Mouse (Mus musculus) layer of hippocampus, postnatal 25 days (tissue): Measurements from ENCODE around the gene Mertk. TPM values are rescaled to one million over a fixed set of nuclear protein-coding genes. Genes with fewer than 3 reads are reported as not detected.
A peak's percentile ranks its signal among the peaks of the same experiment; 100 is the strongest.

Experiments used
- DNase-seq, 2 experiments: peaks; one replicate each; pipeline ENCODE4 v3.0.0; 2022; ENCODE audit warnings: mixed read lengths in 2 of 2, low spot score in 1 of 2; ENCODE audit errors: extremely low spot score in 1 of 2
- total RNA-seq, 2 experiments: library from RNA; stranded (reverse); gene quantifications; 2 replicates each; pipeline ENCODE4 v1.2.3; 2021

The Mertk gene
- total RNA-seq, 2 experiments from 2014 or later, result 24.1 to 33.5 TPM

GRCm38 (mm10) chr2:128719380-128719779 is 20.6 kb downstream of the Mertk start:
- no peak for DNase-seq

GRCm38 (mm10) chr2:128722106-128722710 is 23.5 kb downstream of the Mertk start:
- no peak for DNase-seq

- no peak for DNase-seq
These were observed 27.3 kb downstream of the Mertk start for GRCm38 (mm10) chr2:128726067-128726466.

GRCm38 (mm10) chr2:128726626-128727025 is 27.9 kb downstream of the Mertk start:
- DNase-seq, result no peak

GRCm38 (mm10) chr2:128727552-128727951 is 28.8 kb downstream of the Mertk start:
- no peak for DNase-seq

DNA sequence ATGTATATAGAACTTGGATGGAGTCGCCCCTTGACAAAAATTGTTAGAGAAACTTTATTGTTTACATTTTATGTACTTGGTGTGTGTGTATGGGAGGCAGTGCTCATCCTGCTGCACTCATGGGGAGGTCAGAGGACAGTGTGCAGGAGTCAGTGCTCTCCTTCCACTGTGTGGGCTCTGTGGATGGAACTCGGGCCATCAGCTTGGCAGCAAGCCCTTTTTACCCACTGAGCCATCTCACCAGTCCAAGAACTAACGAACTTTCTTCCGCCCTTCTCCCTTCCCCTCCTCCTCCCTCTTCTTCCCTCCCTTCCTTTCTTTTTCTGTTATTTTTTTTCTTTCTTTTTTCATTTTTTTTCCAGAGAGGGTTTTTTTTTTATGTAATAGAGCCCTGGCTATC is 29.3 kb downstream of the Mertk start:
- DNase-seq, result no peak

DNA sequence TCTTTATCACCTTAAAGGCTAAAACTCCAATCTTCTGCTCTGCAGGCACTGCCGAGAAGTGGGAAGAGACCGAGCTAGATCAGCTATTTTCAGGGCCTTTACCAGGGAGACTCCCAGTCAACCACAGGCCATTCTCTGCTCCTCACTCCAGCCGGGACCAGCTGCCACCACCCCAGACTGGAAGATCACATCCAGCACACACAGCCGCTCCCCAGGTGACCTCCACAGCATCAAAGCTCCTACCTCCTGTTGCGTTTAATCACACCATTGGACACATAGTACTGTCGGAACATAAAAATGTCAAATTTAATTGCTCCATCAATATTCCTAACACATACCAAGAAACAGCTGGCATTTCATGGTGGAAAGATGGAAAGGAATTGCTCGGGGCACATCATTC is 30.4 kb downstream of the Mertk start:
- no peak for DNase-seq

DNA sequence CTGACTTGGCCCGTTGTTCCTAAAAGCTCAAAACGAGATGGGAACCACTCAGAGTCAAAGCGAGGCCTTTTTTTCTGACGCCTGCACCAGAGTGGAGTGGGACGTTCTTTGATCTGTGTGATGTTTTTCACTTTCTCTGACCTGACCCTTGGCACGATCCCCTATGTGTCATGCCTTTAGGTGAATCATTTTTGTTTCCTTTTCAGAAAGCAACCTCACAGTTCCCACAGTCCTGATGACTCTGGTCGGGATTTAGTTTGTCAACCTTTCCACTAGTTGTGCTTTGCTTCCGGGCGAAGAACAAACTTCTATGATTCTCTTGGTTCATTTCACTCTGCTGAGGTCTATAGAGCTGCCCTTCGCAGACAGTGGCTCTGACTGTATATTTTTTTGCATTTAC is 32.8 kb downstream of the Mertk start:
- DNase-seq, result no peak

DNA sequence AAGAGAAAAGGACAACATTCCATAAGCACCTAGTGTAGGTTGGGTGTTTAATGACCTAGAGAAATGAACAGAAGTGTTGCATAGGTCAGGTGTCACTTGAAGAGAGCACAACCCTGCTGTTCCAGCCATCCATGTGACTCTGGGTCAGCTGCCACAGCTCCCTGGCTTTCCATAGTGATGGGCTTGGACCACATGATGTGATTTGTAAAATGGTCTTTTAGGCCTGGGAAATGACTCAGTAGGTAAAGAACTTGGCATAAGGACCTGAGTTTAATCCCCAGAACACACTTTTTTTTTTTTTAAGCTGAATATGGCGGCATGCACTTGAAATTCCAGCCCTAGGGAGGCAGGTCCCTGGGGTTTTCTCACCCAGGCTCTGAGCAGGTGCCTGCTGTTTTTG is 33.2 kb downstream of the Mertk start:
- DNase-seq, result no peak

DNA sequence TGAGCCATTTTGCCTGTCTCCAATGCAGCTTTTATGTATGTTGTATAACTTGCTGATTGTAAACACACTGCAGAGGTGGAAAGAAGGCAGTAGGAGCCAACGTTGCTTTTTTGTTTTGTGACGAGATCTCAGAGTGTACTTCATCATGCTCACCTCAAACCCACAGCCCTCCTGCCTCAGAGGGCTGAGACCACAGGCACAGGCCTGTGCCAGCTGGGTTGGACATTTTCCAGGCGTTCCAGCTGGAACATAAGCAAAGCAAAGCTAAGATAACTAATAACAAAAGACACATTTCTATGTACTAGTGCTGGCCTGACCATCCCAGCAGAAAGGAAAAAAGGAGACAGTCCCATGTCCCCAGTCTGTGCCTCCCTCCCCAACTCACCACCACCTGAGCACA is 36.3 kb downstream of the Mertk start:
- DNase-seq, result no peak

DNA sequence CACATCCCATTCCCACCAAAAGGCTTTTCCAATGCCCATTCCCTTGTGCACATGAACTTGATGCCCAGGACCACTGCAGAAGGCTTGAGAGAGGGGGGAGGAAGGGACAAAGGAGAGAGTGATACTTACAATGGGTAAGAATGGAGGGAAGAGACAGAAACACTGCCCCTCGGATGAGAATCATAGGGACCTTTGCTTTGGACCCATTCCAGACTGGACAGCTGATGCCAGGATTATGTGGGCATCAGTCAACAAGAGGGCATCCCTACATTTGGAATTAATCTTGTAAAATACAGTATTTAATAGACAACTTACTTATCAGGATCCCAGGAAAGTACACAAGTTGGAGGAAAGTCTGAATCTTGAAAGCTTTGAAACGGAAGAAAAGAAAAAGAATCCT is 38.3 kb downstream of the Mertk start:
- no peak for DNase-seq

- no peak for DNase-seq
These were observed 39.0 kb downstream of the Mertk start for GRCm38 (mm10) chr2:128737796-128738195.

GRCm38 (mm10) chr2:128738725-128739258 is 40.0 kb downstream of the Mertk start:
- DNase-seq, result peak in 1 of 2 experiments; percentile 35

DNA sequence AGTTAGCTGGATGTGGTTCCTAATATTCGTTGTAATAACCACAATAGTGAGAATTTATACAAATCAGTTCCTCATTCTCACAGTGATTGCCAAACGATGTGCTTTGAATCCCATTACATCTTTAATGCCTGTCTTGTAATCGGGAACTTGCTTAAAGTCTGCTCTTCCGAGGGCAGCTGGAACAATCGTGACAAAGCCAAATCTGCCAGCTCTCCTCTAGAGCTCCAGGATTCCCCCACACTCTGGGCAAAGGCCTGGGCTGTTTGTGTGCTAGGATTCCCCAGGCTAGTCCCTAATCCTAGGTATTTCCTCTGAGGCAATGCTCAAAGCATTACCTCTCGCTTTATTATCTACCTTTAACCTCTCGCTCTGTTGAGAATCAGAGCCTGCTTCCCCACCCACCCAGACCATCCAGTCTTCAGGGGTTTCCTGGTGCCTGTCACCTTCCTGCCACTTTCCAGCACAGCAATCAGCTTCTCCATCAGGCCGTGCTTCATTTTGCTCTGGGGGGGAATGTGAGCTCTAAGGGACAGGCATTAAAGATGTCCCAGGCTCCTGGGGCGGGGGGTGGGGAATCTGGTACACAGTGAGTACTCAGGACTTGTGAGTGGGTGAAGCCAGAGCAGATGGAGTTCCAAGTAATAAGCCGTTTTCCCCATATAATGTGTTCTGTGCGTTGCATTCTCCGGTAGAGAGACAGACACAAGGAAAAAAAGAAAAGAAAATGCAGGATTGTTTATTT is 47.3 kb downstream of the Mertk start:
- DNase-seq, result peak in 1 of 2 experiments; percentile 11

DNA sequence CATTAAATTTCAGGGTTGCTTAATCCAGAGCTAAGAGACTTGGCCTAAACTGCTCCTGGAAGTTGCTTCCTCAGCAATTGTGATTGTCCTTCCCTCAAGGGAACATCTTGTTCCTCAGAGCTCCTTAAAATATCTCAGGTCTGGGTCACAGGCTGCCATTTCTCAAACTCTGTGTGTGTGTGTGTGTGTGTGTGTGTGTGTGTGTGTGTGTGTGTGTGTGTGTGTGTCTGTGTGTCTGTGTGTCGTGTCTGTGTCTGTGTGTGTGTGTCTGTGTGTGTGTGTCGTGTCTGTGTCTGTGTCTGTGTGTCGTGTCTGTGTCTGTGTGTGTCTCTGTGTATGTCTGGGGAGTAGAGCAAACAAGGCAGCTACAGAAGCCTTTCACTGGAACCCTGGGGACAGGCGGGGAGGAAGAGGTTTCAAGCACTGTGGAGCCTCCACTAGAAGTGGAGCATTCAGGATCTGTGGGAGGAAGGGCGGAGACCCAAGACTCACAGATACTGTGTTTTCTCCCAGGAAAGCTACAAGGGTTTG is 47.9 kb downstream of the Mertk start:
- DNase-seq, result no peak

GRCm38 (mm10) chr2:128747433-128748028 is 48.8 kb downstream of the Mertk start:
- no peak for DNase-seq

DNA sequence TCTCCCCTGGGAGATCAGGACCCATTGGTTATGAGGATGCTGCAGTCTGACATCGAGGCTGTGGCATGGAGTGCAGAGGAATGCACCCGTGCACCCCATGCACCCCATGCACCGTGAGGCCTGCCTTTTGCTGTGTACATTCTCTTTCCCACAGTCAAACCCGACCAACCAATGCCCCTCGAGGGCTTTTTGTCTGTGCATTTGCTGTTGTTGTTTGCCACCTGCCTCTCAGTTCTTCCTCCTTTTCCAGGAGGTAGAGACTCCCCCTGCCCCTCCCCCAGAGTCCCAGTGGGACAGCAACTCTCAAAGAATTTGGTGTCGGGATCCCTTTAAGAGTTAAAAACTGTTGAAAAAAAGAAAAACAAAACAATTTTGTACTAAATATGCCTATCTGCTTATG is 49.4 kb downstream of the Mertk start:
- DNase-seq, result no peak

DNA sequence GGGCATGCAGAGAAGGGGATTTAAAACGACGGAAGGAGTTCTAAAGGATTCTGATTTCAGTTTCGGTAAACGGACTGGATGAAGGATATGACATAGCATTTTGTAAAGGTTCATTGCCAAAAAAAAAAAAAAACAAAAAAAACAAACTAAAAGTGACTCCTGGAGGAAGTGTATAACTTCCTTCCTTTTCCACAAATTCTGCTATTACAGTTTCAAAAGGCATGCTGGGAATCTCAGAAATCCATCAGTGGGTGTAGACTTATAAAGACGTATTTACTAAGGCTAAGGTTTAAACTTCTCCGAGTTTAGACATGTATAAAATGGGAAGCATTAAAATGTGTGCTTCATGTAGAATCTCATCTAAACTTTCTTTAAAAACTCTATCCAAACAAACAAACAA is 52.3 kb downstream of the Mertk start:
- no peak for DNase-seq

DNA sequence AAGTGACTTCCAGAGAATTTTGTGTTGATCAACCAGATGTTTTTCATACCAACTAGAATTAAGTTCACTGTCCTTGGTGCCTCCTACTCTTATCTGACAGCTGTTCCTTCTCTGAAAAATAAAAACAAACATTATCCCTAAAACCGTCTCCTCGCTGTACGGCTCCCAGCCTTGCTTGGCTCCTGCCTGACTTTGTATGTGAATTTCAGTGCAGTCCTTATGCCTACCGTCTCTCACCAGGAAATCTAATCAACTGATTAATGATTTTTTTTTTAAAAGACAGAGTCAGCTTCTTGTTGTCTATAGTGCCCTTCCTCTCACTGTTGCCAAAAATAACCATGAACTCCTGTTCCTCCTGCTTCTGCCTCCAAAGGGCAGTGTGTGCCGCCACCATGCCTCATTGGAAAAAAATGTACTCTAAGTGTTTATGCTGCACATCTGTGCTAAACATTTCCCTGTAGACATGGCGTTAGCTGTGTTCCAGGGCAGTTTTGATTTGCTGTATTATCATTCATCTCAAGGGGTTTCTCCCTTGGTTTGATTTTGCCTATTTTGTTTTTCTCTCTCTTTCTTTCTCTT is 54.6 kb downstream of the Mertk start:
- DNase-seq, result no peak

GRCm38 (mm10) chr2:128755149-128755691 is 56.5 kb downstream of the Mertk start:
- DNase-seq, result no peak
